Mouse (Mus musculus): Measurements from ENCODE around the gene Plekhn1. TPM values are rescaled to one million over a fixed set of nuclear protein-coding genes. Genes with fewer than 3 reads are reported as not detected.

Gene Plekhn1
- polyA plus RNA-seq, 1 experiment from 2014 or later: 11.8 TPM

- 85% methylated on average over 11 of the region's 11 CpGs for WGBS
- Histone ChIP-seq H3K9ac (ENCODE audit: low read depth, low read length) (no peak overlapping the region), H3K36me3 (ENCODE audit: control insufficient read depth, insufficient read depth, low read length) (no peaks in the 10 kb centered on the region), H3K27me3 (replicated peaks; ENCODE audit: control insufficient read depth, insufficient read depth, low read length) (peaks cover 2% of the 10 kb centered on the region; the same call in 1 of the 2 replicates), H3K4me2 (no peak overlapping the region), H3K27ac (ENCODE audit: low read depth, low read length) (no peak overlapping the region), H3K4me3 (ENCODE audit: low read depth, low read length) (no peak overlapping the region), H3K9me3 (ENCODE audit: control insufficient read depth, low read length) (no peaks in the 10 kb centered on the region), H3K4me1 (replicated peaks; ENCODE audit: control insufficient read depth, insufficient read depth, low read length) (no peaks in the 10 kb centered on the region)
- DNase-seq (ENCODE audit: low spot score) (no peak), ATAC-seq (replicated peaks; ENCODE audit: low FRiP score) (no peak)
These were observed 14.7 kb downstream of the Plekhn1 start for GRCm38 (mm10) chr4:156219936-156220335.

- Histone ChIP-seq H3K4me3 (ENCODE audit: low read depth, low read length) (no peak overlapping the region), H3K9ac (ENCODE audit: low read depth, low read length) (no peak overlapping the region), H3K27me3 (replicated peaks; ENCODE audit: control insufficient read depth, insufficient read depth, low read length) (no peaks in the 10 kb centered on the region; the same call in 1 of the 2 replicates), H3K4me2 (no peak overlapping the region), H3K27ac (ENCODE audit: low read depth, low read length) (no peak overlapping the region), H3K4me1 (replicated peaks; ENCODE audit: control insufficient read depth, insufficient read depth, low read length) (no peaks in the 10 kb centered on the region), H3K36me3 (ENCODE audit: control insufficient read depth, insufficient read depth, low read length) (no peaks in the 10 kb centered on the region), H3K9me3 (ENCODE audit: control insufficient read depth, low read length) (no peaks in the 10 kb centered on the region)
- WGBS: 81% methylated on average over 16 of the region's 16 CpGs
- no peak for DNase-seq (ENCODE audit: low spot score)
- ATAC-seq (replicated peaks; ENCODE audit: low FRiP score): no peak
These were observed 16.8 kb downstream of the Plekhn1 start for GRCm38 (mm10) chr4:156217838-156218237.

DNA sequence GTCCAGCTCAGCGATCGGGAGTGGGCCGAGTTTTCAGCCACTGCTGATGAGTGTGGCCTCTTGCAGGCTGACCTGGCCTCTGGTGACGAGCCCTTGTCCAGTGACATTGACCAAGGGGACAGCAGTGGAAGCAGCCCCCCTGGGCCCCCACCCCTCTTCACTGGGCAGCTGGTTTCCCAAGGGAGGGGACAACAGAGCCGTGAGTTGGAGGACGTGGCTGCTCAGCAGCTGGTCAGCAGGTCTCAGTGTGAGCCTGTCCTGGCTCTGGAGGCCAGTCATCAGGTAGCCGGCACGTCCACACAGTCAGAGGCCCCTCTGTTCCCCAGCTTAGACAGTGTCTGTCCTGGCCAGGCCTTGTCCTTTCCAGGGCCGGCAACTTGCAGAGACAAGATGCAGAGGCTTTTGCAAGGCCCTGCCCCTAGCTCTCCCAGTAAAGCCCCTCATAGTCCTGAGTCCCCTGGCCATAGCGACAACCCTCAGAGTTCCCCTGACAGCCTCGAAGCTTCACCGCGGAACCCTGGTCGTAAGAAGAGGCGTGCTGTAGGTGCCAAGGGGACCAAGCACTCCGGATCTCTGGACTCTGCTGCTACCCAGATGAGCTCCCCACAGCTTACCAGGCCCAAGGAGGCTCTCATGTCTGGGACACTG is 17.5 kb downstream of the Plekhn1 start:
- H3K4me1 ChIP-seq (replicated peaks; ENCODE audit: control insufficient read depth, insufficient read depth, low read length): no peaks in the 10 kb centered on the region
- no peak for ATAC-seq (replicated peaks; ENCODE audit: low FRiP score)
- 80% methylated on average over 16 of the region's 16 CpGs for WGBS
- H3K9me3 ChIP-seq (ENCODE audit: control insufficient read depth, low read length): no peaks in the 10 kb centered on the region
- H3K27ac ChIP-seq (ENCODE audit: low read depth, low read length): no peak overlapping the region
- no peaks in the 10 kb centered on the region for H3K36me3 ChIP-seq (ENCODE audit: control insufficient read depth, insufficient read depth, low read length)
- no peak overlapping the region for H3K9ac ChIP-seq (ENCODE audit: low read depth, low read length)
- no peaks in the 10 kb centered on the region; the same call in 1 of the 2 replicates for H3K27me3 ChIP-seq (replicated peaks; ENCODE audit: control insufficient read depth, insufficient read depth, low read length)
- H3K4me3 ChIP-seq (ENCODE audit: low read depth, low read length): no peak overlapping the region
- DNase-seq (ENCODE audit: low spot score): no peak
- H3K4me2 ChIP-seq: no peak overlapping the region

DNA sequence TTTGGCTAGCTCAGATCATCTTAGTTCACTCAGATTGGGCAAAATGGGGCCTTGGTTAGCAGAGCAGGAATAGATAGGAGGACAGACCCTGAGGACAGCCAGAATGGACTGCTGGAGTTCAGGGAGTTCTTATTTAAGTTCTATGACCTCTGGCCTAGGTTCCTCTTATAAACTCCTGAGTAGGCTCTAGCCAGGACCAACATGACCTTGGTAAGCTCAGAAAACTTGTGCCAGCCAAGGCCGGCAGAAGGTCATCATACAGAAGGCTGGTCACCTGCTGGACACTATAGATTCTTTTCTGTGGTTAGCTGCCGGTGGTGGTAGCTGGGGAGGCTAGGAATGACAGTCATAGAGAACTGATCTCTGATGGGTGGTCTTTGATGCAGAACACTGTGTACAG is 18.5 kb downstream of the Plekhn1 start:
- H3K9ac ChIP-seq (ENCODE audit: low read depth, low read length): no peak overlapping the region
- no peak overlapping the region for H3K4me3 ChIP-seq (ENCODE audit: low read depth, low read length)

DNA sequence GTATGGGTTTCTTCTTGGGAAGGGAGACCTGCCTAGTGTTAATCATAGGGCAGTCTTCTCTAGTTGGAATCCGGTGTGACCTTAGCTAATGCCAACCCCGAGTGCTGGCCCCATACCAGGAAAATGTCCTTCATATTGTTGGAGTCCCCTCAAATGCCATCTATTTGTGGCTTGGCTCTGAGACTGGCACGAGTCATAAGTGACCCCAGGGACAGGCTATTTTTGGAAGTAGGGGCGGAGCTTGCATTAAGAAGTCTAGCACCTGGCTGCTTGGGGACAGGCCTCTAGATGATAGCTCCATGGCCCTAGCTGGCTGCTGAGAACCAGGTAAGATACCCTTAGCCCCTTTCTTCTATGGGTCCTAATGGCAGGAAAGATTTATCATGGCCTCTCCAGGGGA is 19.0 kb downstream of the Plekhn1 start, which contains the start of gene Perm1:
Gene Perm1 (plus strand): TSS at position 220 of the 400 bp plus-strand sequence.
- H3K4me1 ChIP-seq (replicated peaks; ENCODE audit: control insufficient read depth, insufficient read depth, low read length): no peaks in the 10 kb centered on the region
- ATAC-seq (replicated peaks; ENCODE audit: low FRiP score) (no peak), DNase-seq (ENCODE audit: low spot score) (no peak)
- no peak within 1 kb of the TSS for H3K4me3 ChIP-seq (ENCODE audit: low read depth, low read length)
- 66% methylated on average over 4 of the region's 4 CpGs for WGBS
- no peaks in the 10 kb centered on the region for H3K9me3 ChIP-seq (ENCODE audit: control insufficient read depth, low read length)
- no peak within 1 kb of the TSS for H3K9ac ChIP-seq (ENCODE audit: low read depth, low read length)
- H3K36me3 ChIP-seq (ENCODE audit: control insufficient read depth, insufficient read depth, low read length): no peaks in the 10 kb centered on the region
- H3K27ac ChIP-seq (ENCODE audit: low read depth, low read length): no peak within 1 kb of the TSS
- H3K27me3 ChIP-seq (replicated peaks; ENCODE audit: control insufficient read depth, insufficient read depth, low read length): no peaks in the 10 kb centered on the region; the same call in 1 of the 2 replicates
- no peak within 1 kb of the TSS for H3K4me2 ChIP-seq

More for the DNA sequence above, 18.5 kb downstream of the Plekhn1 start:
- Histone ChIP-seq H3K4me1 (replicated peaks; ENCODE audit: control insufficient read depth, insufficient read depth, low read length) (no peaks in the 10 kb centered on the region), H3K27me3 (replicated peaks; ENCODE audit: control insufficient read depth, insufficient read depth, low read length) (no peaks in the 10 kb centered on the region; the same call in 1 of the 2 replicates), H3K9me3 (ENCODE audit: control insufficient read depth, low read length) (no peaks in the 10 kb centered on the region), H3K4me2 (no peak overlapping the region), H3K36me3 (ENCODE audit: control insufficient read depth, insufficient read depth, low read length) (no peaks in the 10 kb centered on the region), H3K27ac (ENCODE audit: low read depth, low read length) (no peak overlapping the region)
- 77% methylated on average over 2 of the region's 2 CpGs for WGBS
- DNase-seq (ENCODE audit: low spot score) (no peak), ATAC-seq (replicated peaks; ENCODE audit: low FRiP score) (no peak)

DNA sequence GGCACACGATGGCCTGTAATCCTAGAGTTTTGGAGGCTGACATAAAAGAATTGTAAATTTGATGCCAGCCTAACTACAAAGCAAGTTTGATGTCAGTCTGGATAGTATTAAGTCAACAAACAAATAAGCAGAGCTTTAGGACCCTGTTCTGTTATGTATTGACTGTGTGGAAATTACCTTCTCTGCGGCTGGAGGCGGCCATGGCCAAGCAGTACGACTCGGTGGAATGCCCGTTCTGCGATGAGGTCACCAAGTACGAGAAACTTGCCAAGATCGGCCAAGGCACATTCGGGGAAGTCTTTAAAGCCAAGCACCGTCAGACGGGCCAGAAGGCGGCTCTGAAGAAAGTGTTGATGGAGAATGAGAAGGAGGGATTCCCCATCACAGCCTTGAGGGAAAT is 21.5 kb downstream of the Plekhn1 start:
- ATAC-seq (replicated peaks; ENCODE audit: low FRiP score) (no peak), DNase-seq (ENCODE audit: low spot score) (no peak)
- Histone ChIP-seq H3K27ac (ENCODE audit: low read depth, low read length) (no peak overlapping the region), H3K9ac (ENCODE audit: low read depth, low read length) (no peak overlapping the region), H3K9me3 (ENCODE audit: control insufficient read depth, low read length) (no peaks in the 10 kb centered on the region), H3K27me3 (replicated peaks; ENCODE audit: control insufficient read depth, insufficient read depth, low read length) (no peaks in the 10 kb centered on the region; the same call in 1 of the 2 replicates), H3K36me3 (ENCODE audit: control insufficient read depth, insufficient read depth, low read length) (no peaks in the 10 kb centered on the region), H3K4me3 (ENCODE audit: low read depth, low read length) (no peak overlapping the region), H3K4me1 (replicated peaks; ENCODE audit: control insufficient read depth, insufficient read depth, low read length) (no peaks in the 10 kb centered on the region), H3K4me2 (no peak overlapping the region)
- 90% methylated on average over 13 of the region's 13 CpGs for WGBS

GRCm38 (mm10) chr4:156209963-156210635 is 24.6 kb downstream of the Plekhn1 start:
- no peak overlapping the region for H3K4me2 ChIP-seq
- no peak for DNase-seq (ENCODE audit: low spot score)
- no peaks in the 10 kb centered on the region for H3K4me1 ChIP-seq (replicated peaks; ENCODE audit: control insufficient read depth, insufficient read depth, low read length)
- H3K9ac ChIP-seq (ENCODE audit: low read depth, low read length): no peak overlapping the region
- H3K27me3 ChIP-seq (replicated peaks; ENCODE audit: control insufficient read depth, insufficient read depth, low read length): peaks cover 2% of the 10 kb centered on the region
- 66% methylated on average over 13 of the region's 13 CpGs for WGBS
- no peak for ATAC-seq (replicated peaks; ENCODE audit: low FRiP score)
- no peak overlapping the region for H3K4me3 ChIP-seq (ENCODE audit: low read depth, low read length)
- no peak overlapping the region for H3K27ac ChIP-seq (ENCODE audit: low read depth, low read length)
- no peaks in the 10 kb centered on the region for H3K9me3 ChIP-seq (ENCODE audit: control insufficient read depth, low read length)
- no peaks in the 10 kb centered on the region for H3K36me3 ChIP-seq (ENCODE audit: control insufficient read depth, insufficient read depth, low read length)

- DNase-seq (ENCODE audit: low spot score) (no peak), ATAC-seq (replicated peaks; ENCODE audit: low FRiP score) (no peak)
- Histone ChIP-seq H3K9me3 (ENCODE audit: control insufficient read depth, low read length) (no peaks in the 10 kb centered on the region), H3K4me2 (no peak overlapping the region), H3K27ac (ENCODE audit: low read depth, low read length) (no peak overlapping the region), H3K9ac (ENCODE audit: low read depth, low read length) (no peak overlapping the region), H3K4me1 (replicated peaks; ENCODE audit: control insufficient read depth, insufficient read depth, low read length) (no peaks in the 10 kb centered on the region), H3K4me3 (ENCODE audit: low read depth, low read length) (no peak overlapping the region), H3K36me3 (ENCODE audit: control insufficient read depth, insufficient read depth, low read length) (no peaks in the 10 kb centered on the region), H3K27me3 (replicated peaks; ENCODE audit: control insufficient read depth, insufficient read depth, low read length) (peaks cover 14% of the 10 kb centered on the region)
- 79% methylated on average over 4 of the region's 4 CpGs for WGBS
These were observed 25.8 kb downstream of the Plekhn1 start for GRCm38 (mm10) chr4:156208872-156209271.

All from liver, embryonic 11.5 days (tissue).